Mouse (Mus musculus) stomach, postnatal 0 days (tissue): Measurements from ENCODE around the gene Plscr3. TPM values are rescaled to one million over a fixed set of nuclear protein-coding genes. Genes with fewer than 3 reads are reported as not detected.
A peak's percentile ranks its signal among the peaks of the same experiment; 100 is the strongest.

Source experiments
- ATAC-seq: fragments of 200-750 bp; cut with Nextera tagmentation; 2 replicates; pipeline ENCODE4 v1.8.0; 2017; ENCODE audit not compliant: low FRiP score, low TSS enrichment
- DNase-seq: peaks from one replicate; pipeline ENCODE4 v3.0.0-alpha.2; 2016; ENCODE audit warnings: low spot score
- H3K27ac ChIP-seq: fragments of 300-500 bp; sonication (generic); replicated peaks from 2 replicates; pipeline ENCODE4 v1.5.1; 2014; ENCODE audit warnings: mild to moderate bottlenecking, control low read depth
- H3K27me3 ChIP-seq: fragments of 300-500 bp; sonication (generic); 2 replicates; pipeline ENCODE4 v1.6.1; 2014; ENCODE audit warnings: low read length; ENCODE audit not compliant: control insufficient read depth, insufficient read depth
- H3K36me3 ChIP-seq: fragments of 300-500 bp; sonication (generic); 2 replicates; pipeline ENCODE4 v1.6.1; 2014; ENCODE audit warnings: low read length, mixed read lengths; ENCODE audit not compliant: control insufficient read depth, insufficient read depth
- H3K4me1 ChIP-seq: fragments of 300-500 bp; sonication (generic); replicated peaks from 2 replicates; pipeline ENCODE4 v1.6.1; 2014; ENCODE audit warnings: antibody characterized with exemption; ENCODE audit not compliant: control insufficient read depth, insufficient read depth
- H3K4me2 ChIP-seq: fragments of 300-500 bp; sonication (generic); replicated peaks from 2 replicates; pipeline ENCODE4 v1.6.1; 2014; ENCODE audit warnings: low read depth, mild to moderate bottlenecking, control low read depth, moderate library complexity
- H3K4me3 ChIP-seq: fragments of 300-500 bp; sonication (generic); 2 replicates; pipeline ENCODE4 v1.5.1; 2014; ENCODE audit warnings: low read depth, low read length, control low read depth
- H3K9ac ChIP-seq: fragments of 300-500 bp; sonication (generic); 2 replicates; pipeline ENCODE4 v1.6.1; 2014; ENCODE audit warnings: mild to moderate bottlenecking, low read length, control low read depth, mixed read lengths
- H3K9me3 ChIP-seq: fragments of 300-500 bp; sonication (generic); 2 replicates; pipeline ENCODE4 v1.6.1; 2016; ENCODE audit warnings: low read length; ENCODE audit not compliant: control insufficient read depth
- CTCF ChIP-seq: IDR thresholded peaks from 2 replicates; pipeline ENCODE4 v1.5.1; 2016; ENCODE audit warnings: antibody characterized with exemption, low read depth, mild to moderate bottlenecking, moderate library complexity
- EP300 ChIP-seq: optimal IDR thresholded peaks from 2 replicates; pipeline ENCODE3; 2016; ENCODE audit warnings: antibody characterized with exemption
- whole genome bisulfite sequencing: fragments of 180-500 bp; shearing (Covaris S2); extraction: QIAGEN DNeasy Blood & Tissue Kit; methylation state at CpG from one replicate; pipeline ENCODE4 v1.1.7; 2014; 5-methylcytosine and 5-hydroxymethylcytosine counted together
- polyA plus RNA-seq: library from polyadenylated mRNA; unstranded; fragments of >200 nt; fragmentation: Nextera tagmentation; extraction: Ambion mirVana; gene quantifications from 2 replicates; pipeline ENCODE4 v1.2.1, GENCODE M21; 2015

The Plscr3 gene
- polyA plus RNA-seq, 1 experiment from 2014 or later: 54.4 TPM

DNA sequence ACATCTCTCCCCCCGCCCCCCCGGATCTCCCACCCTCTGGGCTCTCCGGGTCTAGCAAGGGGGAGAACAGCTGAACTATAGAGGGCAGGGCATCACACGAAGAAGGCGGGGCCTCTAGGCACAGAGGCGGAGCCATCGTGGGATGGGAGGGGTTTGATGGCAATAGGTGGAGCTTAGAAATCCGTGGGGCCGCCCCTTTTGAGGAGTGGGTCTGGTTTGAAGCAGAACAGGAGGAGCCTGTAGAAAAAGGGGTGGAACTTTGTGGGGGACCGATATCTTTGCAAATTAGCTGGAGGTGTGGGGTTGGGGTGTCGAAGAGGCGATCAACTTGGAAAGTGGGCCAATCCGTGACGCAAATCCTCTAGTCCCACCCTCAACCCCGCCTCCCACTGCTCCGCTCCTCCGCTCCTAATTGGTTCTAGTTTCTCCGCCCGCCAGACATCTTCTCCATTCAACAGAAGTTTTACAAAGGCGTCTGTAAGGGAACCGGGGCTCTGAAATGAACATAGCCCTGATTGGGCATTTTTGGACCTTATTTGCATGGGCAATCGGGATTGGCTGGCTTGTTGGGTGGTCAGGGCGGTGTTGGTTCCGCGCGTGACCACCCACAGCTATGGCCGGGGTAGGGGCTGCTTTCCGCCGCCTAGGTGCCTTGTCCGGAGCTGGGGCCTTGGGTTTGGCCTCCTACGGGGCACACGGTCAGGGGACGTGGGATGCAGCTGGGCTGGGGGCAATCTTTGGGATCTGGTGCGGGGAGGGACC is 8.0 kb upstream of the Plscr3 start, which contains the start of gene Tmem256:
Tmem256 (plus strand) TSS at position 563 of the 762 bp plus-strand sequence.
- peak; percentile 97 for DNase-seq
- Histone ChIP-seq H3K4me2 (peak within 1 kb of the TSS; percentile 77), H3K36me3 (0 out of 2 replicates have a peak, but pooled peaks cover 2% of the 10 kb centered on the region), H3K9me3 (no peaks in the 10 kb centered on the region), H3K27me3 (no peaks in the 10 kb centered on the region), H3K9ac (peak within 1 kb of the TSS; percentile 82), H3K4me1 (peaks cover 5% of the 10 kb centered on the region), H3K4me3 (peak within 1 kb of the TSS; percentile 67), H3K27ac (peak within 1 kb of the TSS; percentile 87)
- 0% methylated on average over 34 of the region's 34 CpGs for WGBS
- ATAC-seq: peak; percentile 93
- TF ChIP-seq EP300 (peak; percentile 81), CTCF (no peak; the same call in 1 of the 2 replicates)

DNA sequence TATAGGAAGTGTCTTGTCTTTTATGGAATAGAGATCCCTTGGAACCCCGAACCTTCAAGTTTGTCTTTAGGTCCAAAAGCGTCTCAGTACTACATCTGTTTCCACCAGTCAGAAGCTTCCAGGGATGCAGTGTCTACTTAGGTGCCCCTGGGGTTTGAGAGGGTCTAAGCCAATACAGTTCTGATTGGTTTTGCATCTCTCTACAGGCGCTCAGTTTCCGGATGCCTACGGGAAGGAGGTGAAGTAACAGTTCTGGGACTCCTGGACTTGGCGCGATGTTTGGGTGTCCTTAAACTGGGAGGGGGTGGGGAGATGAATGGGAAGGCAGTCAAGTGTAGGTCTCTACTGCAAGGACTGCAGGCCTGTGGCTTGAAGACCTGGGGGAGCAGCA is 7.5 kb upstream of the Plscr3 start:
- H3K9me3 ChIP-seq: no peaks in the 10 kb centered on the region
- peak overlapping the region; percentile 67 for H3K4me2 ChIP-seq
- peak overlapping the region; percentile 82 for H3K9ac ChIP-seq
- H3K27ac ChIP-seq: peak overlapping the region; percentile 87
- H3K4me3 ChIP-seq: peak overlapping the region; percentile 67
- DNase-seq (peak; percentile 43), ATAC-seq (no peak)
- TF ChIP-seq CTCF (no peak), EP300 (no peak)
- H3K4me1 ChIP-seq: peaks cover 5% of the 10 kb centered on the region
- H3K36me3 ChIP-seq: 0 out of 2 replicates have a peak, but pooled peaks cover 2% of the 10 kb centered on the region
- H3K27me3 ChIP-seq: no peaks in the 10 kb centered on the region
- 2% methylated on average over 7 of the region's 7 CpGs for WGBS

DNA sequence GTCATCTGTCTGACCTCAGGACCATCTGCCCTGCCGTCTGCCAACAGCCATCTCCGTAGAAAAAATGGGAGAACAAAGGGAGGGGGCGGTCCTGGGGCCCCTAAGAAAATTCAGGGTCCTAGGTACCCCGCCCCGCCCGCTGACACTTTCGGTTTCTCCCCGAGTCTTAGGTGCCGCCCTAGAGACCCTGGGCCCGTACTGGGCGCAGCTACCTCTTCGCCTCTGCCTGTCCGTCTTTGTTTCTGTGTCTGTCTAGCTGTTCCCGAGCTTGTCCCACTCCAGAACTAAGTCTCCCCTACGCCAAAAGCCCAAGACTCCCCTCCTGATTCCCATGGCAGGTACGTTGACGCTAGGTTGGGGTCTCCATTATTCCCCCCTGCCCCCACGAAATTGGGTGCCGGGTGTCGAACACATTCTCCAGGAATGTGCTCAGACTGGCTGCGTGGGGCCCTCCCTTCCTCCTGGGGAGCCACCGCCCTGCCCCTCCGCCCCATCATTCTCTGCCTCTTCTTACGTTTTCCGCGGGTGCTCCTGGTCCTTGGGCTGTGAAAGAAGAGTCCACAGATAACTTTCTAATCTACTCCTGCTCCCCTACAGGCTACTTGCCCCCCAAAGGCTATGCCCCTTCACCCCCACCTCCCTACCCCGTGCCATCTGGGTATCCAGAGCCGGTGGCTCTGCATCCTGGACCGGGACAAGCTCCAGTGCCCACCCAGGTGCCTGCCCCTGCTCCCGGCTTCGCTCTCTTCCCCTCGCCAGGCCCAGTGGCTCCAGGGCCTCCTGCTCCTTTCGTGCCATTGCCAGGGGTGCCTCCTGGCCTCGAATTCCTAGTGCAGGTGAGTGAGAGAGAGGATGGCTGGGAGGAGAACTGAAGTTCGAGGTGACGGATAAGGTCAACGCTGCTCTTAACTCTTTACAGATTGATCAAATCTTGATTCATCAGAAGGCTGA is 837 bp downstream of the Plscr3 start:
- no peaks in the 10 kb centered on the region for H3K9me3 ChIP-seq
- H3K9ac ChIP-seq: peak overlapping the region; percentile 83
- peak overlapping the region; percentile 94 for H3K27ac ChIP-seq
- no peak for TF ChIP-seq CTCF
- peak; percentile 50 for TF ChIP-seq EP300
- peak overlapping the region; percentile 83 for H3K4me2 ChIP-seq
- H3K4me3 ChIP-seq: peak overlapping the region; percentile 85
- no peaks in the 10 kb centered on the region for H3K27me3 ChIP-seq
- peaks cover 25% of the 10 kb centered on the region for H3K36me3 ChIP-seq
- DNase-seq (peak; percentile 73), ATAC-seq (peak; percentile 24; the same call in 1 of the 2 replicates)
- 8% methylated on average over 37 of the region's 37 CpGs for WGBS
- H3K4me1 ChIP-seq: no peaks in the 10 kb centered on the region; the same call in none of the 2 replicates

DNA sequence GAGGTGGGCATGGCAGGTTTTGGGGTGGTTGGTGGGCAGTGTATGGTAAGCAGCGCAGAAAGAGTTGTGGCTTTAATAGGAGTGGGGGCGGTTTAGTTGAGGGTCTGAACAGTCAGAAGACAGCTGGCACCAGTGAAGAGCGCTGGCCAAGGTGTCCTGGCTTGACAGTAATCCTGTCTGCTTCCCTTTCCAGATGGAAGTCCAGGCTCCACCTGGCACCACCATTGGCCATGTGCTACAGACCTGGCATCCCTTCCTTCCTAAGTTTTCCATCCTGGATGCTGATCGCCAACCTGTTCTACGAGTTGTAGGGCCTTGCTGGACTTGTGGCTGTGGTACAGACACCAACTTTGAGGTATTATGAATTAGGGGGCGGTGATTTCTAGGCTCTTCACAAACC is 1.8 kb downstream of the Plscr3 start:
- no peaks in the 10 kb centered on the region for H3K9me3 ChIP-seq
- TF ChIP-seq EP300 (no peak), CTCF (no peak)
- H3K27ac ChIP-seq: no peak overlapping the region
- ATAC-seq (no peak), DNase-seq (no peak)
- H3K4me1 ChIP-seq: no peaks in the 10 kb centered on the region; the same call in none of the 2 replicates
- H3K4me2 ChIP-seq: peak overlapping the region; percentile 83
- WGBS: 93% methylated on average over 6 of the region's 6 CpGs
- H3K36me3 ChIP-seq: peaks cover 25% of the 10 kb centered on the region
- no peak overlapping the region; the same call in 1 of the 2 replicates for H3K4me3 ChIP-seq
- no peak overlapping the region for H3K9ac ChIP-seq
- H3K27me3 ChIP-seq: no peaks in the 10 kb centered on the region

DNA sequence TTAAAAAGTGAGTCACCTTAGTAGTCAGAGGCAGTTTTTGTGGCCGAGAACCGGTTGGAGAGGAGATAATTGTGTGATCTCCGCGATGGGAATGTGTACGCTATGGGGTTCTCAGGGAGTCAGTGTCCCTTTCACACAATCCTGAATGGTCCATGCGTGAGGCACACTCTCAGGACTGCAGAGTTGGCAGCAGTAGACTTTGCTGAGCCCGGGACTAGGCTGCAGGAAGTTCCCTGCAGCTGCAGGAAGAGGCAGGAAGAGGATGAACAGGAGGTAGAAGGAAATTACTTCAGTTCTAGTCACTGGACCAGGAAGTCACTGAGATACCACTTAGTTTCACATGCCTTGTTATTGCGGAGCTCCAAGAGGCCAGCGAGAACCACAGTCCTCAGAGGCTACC is 3.0 kb downstream of the Plscr3 start:
- H3K4me1 ChIP-seq: no peaks in the 10 kb centered on the region; the same call in none of the 2 replicates
- H3K9ac ChIP-seq: no peak overlapping the region
- peaks cover 25% of the 10 kb centered on the region for H3K36me3 ChIP-seq
- 76% methylated on average over 9 of the region's 9 CpGs for WGBS
- no peak overlapping the region for H3K4me2 ChIP-seq
- H3K4me3 ChIP-seq: no peak overlapping the region
- ATAC-seq: no peak
- H3K27ac ChIP-seq: no peak overlapping the region
- no peaks in the 10 kb centered on the region for H3K27me3 ChIP-seq
- no peaks in the 10 kb centered on the region for H3K9me3 ChIP-seq
- TF ChIP-seq CTCF (no peak), EP300 (no peak)
- no peak for DNase-seq
